Mouse (Mus musculus) lung, embryonic 14.5 days (tissue): ENCODE results near the gene Itih3. TPM values are rescaled to one million over a fixed set of nuclear protein-coding genes. Genes with fewer than 3 reads are reported as not detected.

ENCODE experiments used
- ATAC-seq: fragments of 200-750 bp; cut with Nextera tagmentation; 2 replicates; pipeline ENCODE4 v1.8.0; 2017; ENCODE audit warnings: mild to moderate bottlenecking, moderate TSS enrichment, moderate library complexity; ENCODE audit not compliant: insufficient read depth
- DNase-seq: peaks from one replicate; pipeline ENCODE4 v3.0.0-alpha.2; 2015
- H3K27ac ChIP-seq: fragments of 300-500 bp; sonication (generic); 2 replicates; pipeline ENCODE4 v1.5.1; 2014; ENCODE audit warnings: low read depth, mild to moderate bottlenecking, moderate library complexity
- H3K27me3 ChIP-seq: fragments of 300-500 bp; sonication (generic); 2 replicates; pipeline ENCODE4 v1.6.1; 2014; ENCODE audit warnings: low read length, control low read depth; ENCODE audit not compliant: insufficient read depth
- H3K36me3 ChIP-seq: fragments of 300-500 bp; sonication (generic); 2 replicates; pipeline ENCODE4 v1.6.1; 2014; ENCODE audit warnings: control low read depth; ENCODE audit not compliant: insufficient read depth
- H3K4me1 ChIP-seq: fragments of 300-500 bp; sonication (generic); 2 replicates; pipeline ENCODE4 v1.6.1; 2014; ENCODE audit warnings: antibody characterized with exemption, control low read depth; ENCODE audit not compliant: insufficient read depth
- H3K4me2 ChIP-seq: fragments of 300-500 bp; sonication (generic); 2 replicates; pipeline ENCODE4 v1.6.1; 2014; ENCODE audit warnings: mild to moderate bottlenecking
- H3K4me3 ChIP-seq: fragments of 300-500 bp; sonication (generic); 2 replicates; pipeline ENCODE4 v1.5.1; 2014; ENCODE audit warnings: low read depth, low read length
- H3K9ac ChIP-seq: fragments of 300-500 bp; sonication (generic); 2 replicates; pipeline ENCODE4 v1.6.1; 2014
- H3K9me3 ChIP-seq: fragments of 300-500 bp; sonication (generic); 2 replicates; pipeline ENCODE4 v1.6.1; 2016; ENCODE audit warnings: low read depth, low read length, control low read depth
- CTCF ChIP-seq: IDR thresholded peaks from 2 replicates; pipeline ENCODE4 v1.5.1; 2016; ENCODE audit warnings: antibody characterized with exemption, low read depth
- WGBS: fragments of 180-500 bp; shearing (Covaris S2); extraction: QIAGEN DNeasy Blood & Tissue Kit; methylation state at CpG from one replicate; pipeline ENCODE4 v1.1.7; 2014; 5-methylcytosine and 5-hydroxymethylcytosine counted together
- polyA plus RNA-seq: library from polyadenylated mRNA; unstranded; fragments of >200 nt; fragmentation: Nextera tagmentation; extraction: Ambion mirVana; gene quantifications from 2 replicates; pipeline ENCODE4 v1.2.1, GENCODE M21; 2014

Gene Itih3
- polyA plus RNA-seq, 1 experiment from 2014 or later: 0.71 TPM

GRCm38 (mm10) chr14:30902628-30903027, 20.9 kb downstream of the Itih3 start:
- 79% methylated on average over 5 of the region's 5 CpGs for WGBS
- Histone ChIP-seq H3K27me3 (no peaks in the 10 kb centered on the region), H3K4me2 (no peak overlapping the region), H3K4me1 (no peaks in the 10 kb centered on the region), H3K4me3 (no peak overlapping the region), H3K9me3 (no peaks in the 10 kb centered on the region), H3K27ac (no peak overlapping the region), H3K36me3 (no peaks in the 10 kb centered on the region), H3K9ac (no peak overlapping the region)
- ATAC-seq (no peak), DNase-seq (no peak)
- TF ChIP-seq CTCF: no peak

- Histone ChIP-seq H3K4me1 (no peaks in the 10 kb centered on the region), H3K36me3 (no peaks in the 10 kb centered on the region), H3K27ac (no peak overlapping the region), H3K4me3 (no peak overlapping the region), H3K9me3 (no peaks in the 10 kb centered on the region), H3K27me3 (no peaks in the 10 kb centered on the region), H3K9ac (no peak overlapping the region), H3K4me2 (no peak overlapping the region)
- ATAC-seq (no peak), DNase-seq (no peak)
- TF ChIP-seq CTCF: no peak
- 59% methylated on average over 3 of the region's 3 CpGs for WGBS
These were observed 23.6 kb downstream of the Itih3 start for GRCm38 (mm10) chr14:30899972-30900371.

GRCm38 (mm10) chr14:30888271-30888732, 35.3 kb downstream of the Itih3 start:
- Histone ChIP-seq H3K4me3 (no peak overlapping the region), H3K9me3 (no peaks in the 10 kb centered on the region), H3K9ac (no peak overlapping the region; the same call in 1 of the 2 replicates), H3K36me3 (no peaks in the 10 kb centered on the region), H3K27me3 (no peaks in the 10 kb centered on the region), H3K4me2 (peak overlapping the region; percentile 47), H3K27ac (no peak overlapping the region), H3K4me1 (peaks cover 8% of the 10 kb centered on the region; the same call in 1 of the 2 replicates)
- 4% methylated on average over 9 of the region's 9 CpGs for WGBS
- ATAC-seq (peak; percentile 67), DNase-seq (peak; percentile 87)
- TF ChIP-seq CTCF: peak; percentile 67

- no peaks in the 10 kb centered on the region for H3K9me3 ChIP-seq
- no peak within 1 kb of the TSS for H3K9ac ChIP-seq
- no peaks in the 10 kb centered on the region for H3K36me3 ChIP-seq
- no peaks in the 10 kb centered on the region for H3K27me3 ChIP-seq
- H3K4me1 ChIP-seq: peaks cover 8% of the 10 kb centered on the region; the same call in 1 of the 2 replicates
- H3K4me2 ChIP-seq: no peak within 1 kb of the TSS
- H3K27ac ChIP-seq: no peak within 1 kb of the TSS
- H3K4me3 ChIP-seq: no peak within 1 kb of the TSS
- TF ChIP-seq CTCF: no peak
- ATAC-seq (no peak), DNase-seq (no peak)
- 78% methylated on average over 3 of the region's 3 CpGs for WGBS
These were observed 37.4 kb downstream of the Itih3 start, which contains the start of gene Itih4 for GRCm38 (mm10) chr14:30886204-30886603. TSS of gene Itih4 (plus strand) at chr14:30886476.

- ATAC-seq: no peak
- Histone ChIP-seq H3K9me3 (no peaks in the 10 kb centered on the region), H3K27ac (no peak overlapping the region), H3K4me1 (peaks cover 8% of the 10 kb centered on the region; the same call in 1 of the 2 replicates), H3K4me2 (no peak overlapping the region), H3K36me3 (no peaks in the 10 kb centered on the region), H3K4me3 (no peak overlapping the region), H3K9ac (no peak overlapping the region), H3K27me3 (no peaks in the 10 kb centered on the region)
- no peak for DNase-seq
- 12% methylated on average over 3 of the region's 3 CpGs for WGBS
- no peak for TF ChIP-seq CTCF
These were observed 38.3 kb downstream of the Itih3 start for GRCm38 (mm10) chr14:30885298-30885697.

- no peak overlapping the region for H3K27ac ChIP-seq
- H3K9ac ChIP-seq: no peak overlapping the region
- no peaks in the 10 kb centered on the region for H3K9me3 ChIP-seq
- H3K36me3 ChIP-seq: no peaks in the 10 kb centered on the region
- H3K4me3 ChIP-seq: no peak overlapping the region
- H3K27me3 ChIP-seq: no peaks in the 10 kb centered on the region
- WGBS: 92% methylated on average over 3 of the region's 3 CpGs
- ATAC-seq (no peak), DNase-seq (no peak)
- H3K4me1 ChIP-seq: 0 out of 2 replicates have a peak, but pooled peaks cover 5% of the 10 kb centered on the region
- no peak overlapping the region for H3K4me2 ChIP-seq
- no peak for TF ChIP-seq CTCF
These were observed 41.8 kb downstream of the Itih3 start for GRCm38 (mm10) chr14:30881718-30882108.

- Histone ChIP-seq H3K9me3 (no peaks in the 10 kb centered on the region), H3K4me2 (no peak overlapping the region), H3K4me1 (0 out of 2 replicates have a peak, but pooled peaks cover 5% of the 10 kb centered on the region), H3K4me3 (no peak overlapping the region), H3K36me3 (0 out of 2 replicates have a peak, but pooled peaks cover 4% of the 10 kb centered on the region), H3K9ac (no peak overlapping the region), H3K27me3 (no peaks in the 10 kb centered on the region), H3K27ac (no peak overlapping the region)
- WGBS: 79% methylated on average over 17 of the region's 17 CpGs
- peak; percentile 85 for DNase-seq
- TF ChIP-seq CTCF: peak; percentile 74
- ATAC-seq: no peak
These were observed 42.5 kb downstream of the Itih3 start for GRCm38 (mm10) chr14:30880811-30881717.
